Mouse (Mus musculus): ENCODE results near the gene Tex46. TPM values are rescaled to one million over a fixed set of nuclear protein-coding genes. Genes with fewer than 3 reads are reported as not detected.

Gene Tex46
- total RNA-seq (2021), result not detected
- long read RNA-seq, experiment 1, result 0 reads
- long read RNA-seq, experiment 2, result 0 reads

DNA sequence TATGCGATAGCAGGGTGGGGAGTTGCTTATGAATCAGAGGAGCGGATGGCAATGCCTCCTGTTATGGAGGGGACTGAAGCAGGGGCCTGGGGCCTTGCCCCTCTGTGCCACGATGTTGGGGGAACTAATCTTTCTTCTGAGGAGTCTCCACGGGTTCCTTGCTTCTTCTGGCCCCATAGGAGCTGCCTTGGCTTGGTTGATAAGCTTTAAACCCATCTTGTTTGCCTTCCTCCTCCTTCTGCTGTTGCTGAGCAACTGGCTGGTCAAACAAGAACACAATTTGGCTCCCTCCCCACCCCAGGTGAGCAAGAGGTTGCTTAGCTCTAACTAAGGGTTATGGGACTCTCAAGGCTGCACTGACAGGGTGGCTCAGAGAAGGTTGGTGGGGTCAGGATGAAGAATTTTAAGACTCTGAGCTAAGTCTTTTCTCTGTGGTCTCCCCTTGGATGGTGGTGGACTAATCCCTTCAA lies at the start of gene Tex46:
Gene Tex46, plus strand, starts transcription at position 51 of the 470 bp plus-strand sequence.
- DNase-seq, result no peak

DNA sequence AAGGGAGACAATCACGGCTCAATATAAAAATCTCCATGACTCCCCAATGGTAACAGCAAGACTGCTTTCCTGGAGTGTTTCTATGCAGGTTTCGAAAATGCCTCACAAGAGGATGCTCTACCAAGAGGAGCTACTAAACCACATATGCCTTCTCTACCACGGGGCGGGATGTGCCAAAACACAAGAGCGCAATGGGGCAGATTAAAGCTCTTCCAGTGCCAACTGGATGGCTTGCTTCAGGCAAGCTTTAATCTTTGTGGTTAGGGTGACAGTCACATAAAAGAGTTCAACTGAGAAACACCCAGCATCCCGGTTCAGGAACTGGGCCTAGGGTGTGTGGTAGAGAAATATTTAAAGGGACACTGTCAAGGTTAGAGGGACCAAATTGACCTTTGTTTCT lies 47.5 kb upstream of the Tex46 start:
- no peak for DNase-seq

DNA sequence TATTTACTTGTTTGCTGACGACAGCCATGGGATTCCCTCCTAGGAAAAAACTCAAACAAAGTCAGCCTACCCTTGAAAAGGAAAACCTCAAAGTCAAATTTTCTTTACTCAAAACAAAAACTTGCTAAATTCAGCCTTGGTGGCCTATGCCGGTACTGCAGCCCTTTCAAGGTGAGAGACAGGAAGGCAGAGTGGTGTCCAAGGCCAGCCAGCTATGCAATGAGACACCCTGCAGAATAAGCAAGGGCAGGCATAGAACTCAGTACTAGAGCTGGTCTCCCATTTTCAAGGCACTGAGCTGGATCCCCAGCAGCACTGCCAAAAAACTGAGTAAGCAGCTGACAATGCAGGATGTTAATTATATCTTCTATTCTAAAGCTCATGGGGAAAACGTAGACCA lies 41.6 kb upstream of the Tex46 start:
- DNase-seq, result no peak

GRCm38 (mm10) chr4:136569998-136570397 lies 40.2 kb upstream of the Tex46 start:
- no peak for DNase-seq

GRCm38 (mm10) chr4:136581885-136582284 lies 28.4 kb upstream of the Tex46 start:
- DNase-seq, result no peak

DNA sequence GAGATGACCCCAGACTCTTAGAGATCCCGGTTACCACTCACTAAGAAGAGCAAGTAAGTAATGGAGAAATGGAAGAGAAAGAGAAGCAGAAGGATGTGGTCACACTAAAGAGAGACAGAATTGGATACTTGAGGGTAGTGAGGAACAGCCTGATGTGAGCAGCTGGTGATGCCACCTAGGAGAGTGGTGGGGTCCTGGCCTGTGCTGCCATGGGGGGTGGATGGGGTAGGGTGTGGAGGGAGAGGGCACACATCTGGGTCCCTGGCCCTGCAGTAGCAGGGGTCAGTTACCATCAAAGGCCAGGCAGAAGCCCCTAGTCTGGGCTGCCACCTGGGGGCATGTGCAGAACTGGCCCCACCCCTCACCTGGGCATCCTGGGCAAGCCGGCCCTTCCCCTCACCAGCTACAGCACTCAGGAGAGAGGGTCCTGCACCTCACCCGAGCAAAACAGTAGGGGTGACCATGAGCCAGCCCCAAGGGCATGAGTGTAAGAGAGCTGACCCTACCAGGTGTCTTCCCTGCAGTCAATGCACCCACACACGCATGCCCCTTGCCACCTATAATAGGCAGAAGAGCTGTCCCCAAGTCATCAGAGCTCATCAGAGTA lies 22.9 kb upstream of the Tex46 start:
- no peak for DNase-seq

DNA sequence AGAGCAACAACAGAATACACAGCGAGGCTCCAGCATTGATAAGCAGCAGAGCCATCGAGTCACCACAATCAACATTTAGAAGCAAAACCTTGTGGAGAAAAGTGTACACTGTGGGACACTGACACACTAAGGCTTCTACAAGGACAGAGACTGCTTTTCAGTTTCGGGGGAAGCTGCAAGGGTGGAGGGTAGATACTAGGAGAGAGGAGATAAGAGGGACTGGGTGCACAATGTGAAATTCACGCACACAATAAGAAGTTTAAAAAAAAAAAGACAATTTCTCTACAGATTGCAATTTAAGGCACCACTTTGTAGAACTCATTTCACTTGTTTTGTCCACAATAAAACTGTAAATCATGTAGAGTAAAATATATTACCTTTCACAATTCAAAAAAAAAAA lies 22.2 kb upstream of the Tex46 start:
- DNase-seq, result no peak

DNA sequence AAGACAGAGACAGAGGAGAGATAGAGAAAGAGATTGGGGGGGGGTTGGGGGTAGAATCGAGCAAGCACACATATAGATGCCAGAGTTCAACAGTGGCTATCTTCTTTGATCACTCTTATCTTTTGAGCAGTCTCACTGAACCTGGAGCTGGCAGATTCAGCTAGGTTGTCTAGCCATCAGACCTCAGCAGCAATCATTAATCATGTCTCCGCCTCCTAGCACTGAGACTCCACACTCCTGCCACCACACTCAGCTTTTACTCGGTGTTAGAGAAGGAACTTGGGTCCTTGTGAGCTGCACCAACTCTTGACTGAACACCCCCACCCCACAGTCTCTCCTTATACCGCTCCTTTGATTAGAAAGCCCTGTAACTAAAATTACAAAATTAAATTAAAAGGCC lies 18.1 kb upstream of the Tex46 start:
- no peak for DNase-seq

- no peak for DNase-seq
Measured at GRCm38 (mm10) chr4:136594006-136594405, 16.2 kb upstream of the Tex46 start.

DNA sequence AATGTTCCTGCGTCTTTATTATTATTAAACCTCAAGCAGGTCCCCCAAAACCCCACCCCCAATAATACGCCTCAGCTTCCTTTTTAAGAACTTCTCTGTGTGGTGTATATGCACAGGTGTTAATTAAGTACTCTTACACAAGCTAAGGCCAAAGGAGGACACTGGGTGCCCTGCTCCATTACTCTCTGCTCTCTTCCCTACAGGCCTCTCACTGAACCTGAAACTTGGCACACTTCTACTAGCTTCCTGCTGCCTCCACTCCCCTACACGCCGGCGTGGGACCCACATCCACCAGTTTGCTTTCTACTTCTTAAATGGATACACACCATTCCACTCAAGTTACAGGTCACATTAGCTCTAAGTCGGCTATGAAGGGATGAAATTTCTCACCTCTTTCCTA lies 15.0 kb upstream of the Tex46 start:
- no peak for DNase-seq

- no peak for DNase-seq
Measured at GRCm38 (mm10) chr4:136598268-136598876, 11.9 kb upstream of the Tex46 start.

GRCm38 (mm10) chr4:136599869-136600268 lies 10.4 kb upstream of the Tex46 start:
- DNase-seq, result no peak

DNA sequence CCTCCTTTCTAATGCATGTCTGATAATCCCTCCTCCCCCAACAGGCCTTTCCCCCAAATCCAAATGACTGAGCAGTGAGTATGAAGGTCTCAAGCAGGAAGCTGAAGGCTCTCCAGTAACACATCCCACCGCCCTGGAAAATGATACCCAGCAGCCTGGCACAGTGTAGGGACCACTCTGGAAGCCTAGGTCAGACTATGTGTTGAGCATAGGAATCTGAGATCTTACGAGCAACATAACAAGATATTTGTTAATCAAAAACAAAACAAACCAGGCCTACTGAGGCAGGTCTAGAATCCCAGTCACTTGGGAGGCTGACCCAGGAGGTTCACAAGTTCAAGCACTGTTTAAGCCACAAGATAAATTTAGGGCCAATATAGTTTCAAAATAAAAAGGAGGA lies 9.7 kb upstream of the Tex46 start:
- DNase-seq, result no peak

- DNase-seq, result peak; percentile 75
Measured at GRCm38 (mm10) chr4:136601476-136601875, 8.8 kb upstream of the Tex46 start.

DNA sequence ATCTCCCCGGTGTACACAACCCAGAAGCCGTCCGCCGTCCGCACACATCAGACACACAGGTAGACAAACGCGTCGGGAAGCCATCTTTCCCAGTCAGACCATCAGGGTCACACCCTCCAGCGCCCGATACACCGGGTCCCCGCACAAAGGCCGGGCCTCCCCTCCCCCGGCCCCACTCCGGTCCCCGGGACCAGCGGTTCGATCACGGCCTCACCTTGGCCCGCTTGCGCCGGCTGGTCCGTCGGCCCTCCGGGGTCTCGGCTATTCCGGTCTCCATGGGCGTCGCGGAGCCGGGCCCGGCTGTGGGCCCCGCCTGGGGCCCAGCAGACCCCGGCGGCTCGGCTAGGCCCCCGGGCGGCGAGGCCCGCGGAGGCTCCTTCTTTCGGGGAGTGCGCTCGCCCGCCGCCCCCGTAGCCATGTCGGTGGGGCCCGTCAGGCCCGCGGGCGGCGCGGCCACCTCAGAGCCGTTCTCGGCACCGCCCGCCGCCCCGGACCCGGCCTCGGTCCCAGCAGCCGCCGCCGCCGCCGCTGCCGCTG lies 8.2 kb upstream of the Tex46 start:
- DNase-seq, result peak; percentile 45

- peak; percentile 97 for DNase-seq
Measured at GRCm38 (mm10) chr4:136602568-136602967, 7.7 kb upstream of the Tex46 start, which contains the start of gene Kdm1a. TSS of gene Kdm1a (minus strand) at chr4:136602723.

GRCm38 (mm10) chr4:136605756-136606485 lies 4.3 kb upstream of the Tex46 start:
- no peak for DNase-seq

DNA sequence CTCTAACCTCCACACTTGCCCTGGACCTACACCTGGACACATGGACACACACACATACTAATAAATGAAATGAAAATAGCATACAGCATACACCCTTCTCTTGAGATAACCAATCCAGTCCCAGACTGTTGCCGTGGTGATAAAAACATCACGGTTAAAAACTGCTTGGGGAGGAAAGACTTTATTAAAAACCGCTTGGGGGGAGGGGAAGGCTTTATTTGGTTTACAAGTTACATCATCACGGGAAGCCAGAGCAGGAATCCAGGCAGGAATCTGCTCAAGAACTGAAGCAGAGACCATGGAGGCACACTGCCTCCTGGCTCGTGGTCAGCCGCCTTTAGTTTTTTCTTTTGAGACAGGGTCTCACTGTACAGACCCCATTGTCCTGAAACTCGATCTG lies 3.4 kb downstream of the Tex46 start:
- no peak for DNase-seq

- DNase-seq, result peak; percentile 16
Measured at GRCm38 (mm10) chr4:136621336-136621735, 11.1 kb downstream of the Tex46 start.

DNA sequence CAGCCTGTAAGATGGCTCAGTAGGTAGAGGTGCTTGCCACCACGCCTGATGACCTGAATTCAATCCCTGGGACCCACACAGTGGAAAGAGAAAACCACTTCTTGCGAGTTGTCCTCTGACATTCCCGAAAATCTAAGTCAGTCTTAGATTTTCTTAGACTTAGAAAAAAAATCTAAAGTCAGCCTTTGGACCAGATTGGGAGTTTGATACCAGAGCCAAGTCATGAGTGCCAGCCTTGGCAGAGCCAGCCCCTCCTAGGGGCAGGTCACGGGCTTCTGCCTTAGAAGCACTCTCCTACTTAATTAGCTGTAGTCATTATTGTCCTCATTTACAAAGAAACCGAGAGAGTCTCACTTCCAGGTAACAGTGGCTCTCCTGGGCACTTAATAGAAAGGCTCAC lies 11.7 kb downstream of the Tex46 start:
- no peak for DNase-seq

DNA sequence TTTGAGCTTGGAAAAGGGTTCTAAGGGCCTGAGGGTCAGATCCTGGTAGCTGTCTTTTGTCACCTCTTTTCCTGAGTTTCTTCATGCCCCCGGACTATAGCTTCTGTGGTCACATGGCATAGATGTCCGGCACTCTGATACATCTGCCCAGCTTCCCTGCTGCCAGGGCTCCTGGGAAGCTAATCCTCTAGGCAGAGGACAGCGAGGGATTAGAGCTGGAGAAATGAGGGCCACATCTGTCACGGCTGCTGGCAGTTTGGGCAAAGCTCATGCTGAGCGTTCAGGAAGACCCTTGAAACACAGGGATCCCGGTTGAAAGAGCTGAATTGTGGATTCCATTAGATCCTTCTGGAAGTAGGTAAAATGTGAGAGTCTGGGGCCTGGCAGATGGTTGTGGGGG lies 12.2 kb downstream of the Tex46 start, which contains the start of gene Lactbl1:
Gene Lactbl1, plus strand, starts transcription at position 234 of the 400 bp plus-strand sequence.
- DNase-seq, result no peak

DNA sequence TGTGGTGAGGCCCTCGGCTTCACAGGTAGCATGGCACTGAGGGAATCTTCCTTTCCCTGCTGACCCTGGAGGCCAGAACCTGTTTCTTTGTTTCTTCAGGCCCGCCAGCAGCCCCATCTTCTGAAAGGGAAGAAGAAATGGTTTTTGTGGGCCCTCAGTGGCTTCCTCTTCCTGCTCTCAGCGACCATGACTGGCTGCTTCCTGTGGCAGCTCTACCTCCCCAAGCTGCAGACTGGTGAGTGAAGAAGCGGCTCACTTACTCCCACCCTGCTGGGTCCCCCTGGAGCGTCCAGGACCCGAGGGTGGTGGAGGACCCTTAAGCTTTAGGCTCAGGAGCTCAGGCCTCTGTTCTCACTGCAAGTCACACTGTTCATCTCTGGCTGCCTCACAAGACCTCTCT lies 16.4 kb downstream of the Tex46 start:
- no peak for DNase-seq
